Comparison of ENCODE assay signal across 18 mouse cellular contexts in genomic region chr16:21789180-21789579, GRCm38 (mm10). TPM values are rescaled to one million over a fixed set of nuclear protein-coding genes. Genes with fewer than 3 reads are reported as not detected.
"Had no signal": no experiment of that assay in that cellular context is flagged by ENCODE, and none has a peak within 500 bp of the region (broad histone marks: within the 10 kb centered on the region; RNA-seq: fewer than 3 reads in every experiment).

No protein-coding gene starts in this region.

- H3K36me3 ChIP-seq: liver, embryonic 15.5 days; lung, embryonic 15.5 days; midbrain, embryonic 13.5 days; midbrain, embryonic 15.5 days; neural tube, embryonic 12.5 days had no signal

- ATAC-seq: liver, postnatal 0 days; lung, postnatal 0 days; midbrain, embryonic 13.5 days; midbrain, embryonic 15.5 days had no signal

- H3K9ac ChIP-seq: liver, embryonic 15.5 days; liver, postnatal 0 days; lung, embryonic 15.5 days; midbrain, embryonic 13.5 days; midbrain, embryonic 15.5 days; neural tube, embryonic 12.5 days had no signal

- H3K4me2 ChIP-seq: liver, embryonic 15.5 days; lung, embryonic 15.5 days; midbrain, embryonic 11.5 days; midbrain, embryonic 13.5 days; midbrain, embryonic 15.5 days; neural tube, embryonic 12.5 days had no signal

- H3K27ac ChIP-seq: lung, embryonic 15.5 days; macrophage; midbrain, embryonic 13.5 days; midbrain, embryonic 15.5 days; neural tube, embryonic 12.5 days had no signal

- H3K9me3 ChIP-seq: liver, embryonic 15.5 days; lung, embryonic 15.5 days; megakaryocyte, embryonic 14.5 days; midbrain, embryonic 13.5 days; midbrain, embryonic 15.5 days; neural tube, embryonic 12.5 days had no signal

- DNase-seq: liver, postnatal 0 days; lung, adult 2 months; lung, postnatal 14 days; lung, postnatal 36 days; spleen, adult 18-20 months; thymus, adult 18-20 months; thymus, postnatal 4 days had no signal

- H3K4me3 ChIP-seq: liver, embryonic 15.5 days; lung, embryonic 15.5 days; megakaryocyte, embryonic 14.5 days; midbrain, embryonic 13.5 days; midbrain, embryonic 15.5 days; neural tube, embryonic 12.5 days had no signal

- H3K27me3 ChIP-seq: liver, embryonic 15.5 days; lung, embryonic 15.5 days; midbrain, embryonic 13.5 days; midbrain, embryonic 15.5 days; neural tube, embryonic 12.5 days had no signal

RNA-seq across cellular contexts. Expression of gene Map3k13, which starts 5.0 kb away (rescaled TPM):
- total RNA-seq: megakaryocyte progenitor cell, adult 5-6 weeks; monocyte, adult 5-6 weeks had no signal
